Mouse (Mus musculus) adrenal gland, postnatal 14 days (tissue): Measurements from ENCODE around the gene Myom3. TPM values are rescaled to one million over a fixed set of nuclear protein-coding genes. Genes with fewer than 3 reads are reported as not detected.

Source experiments
- DNase-seq: peaks from one replicate; pipeline ENCODE4 v3.0.0; 2021; ENCODE audit warnings: mixed read lengths
- total RNA-seq: library from RNA; stranded (reverse); gene quantifications from 2 replicates; pipeline ENCODE4 v1.2.3, GENCODE M21; 2021

The Myom3 gene
- total RNA-seq, 1 experiment from 2014 or later, result 0.59 TPM

DNA sequence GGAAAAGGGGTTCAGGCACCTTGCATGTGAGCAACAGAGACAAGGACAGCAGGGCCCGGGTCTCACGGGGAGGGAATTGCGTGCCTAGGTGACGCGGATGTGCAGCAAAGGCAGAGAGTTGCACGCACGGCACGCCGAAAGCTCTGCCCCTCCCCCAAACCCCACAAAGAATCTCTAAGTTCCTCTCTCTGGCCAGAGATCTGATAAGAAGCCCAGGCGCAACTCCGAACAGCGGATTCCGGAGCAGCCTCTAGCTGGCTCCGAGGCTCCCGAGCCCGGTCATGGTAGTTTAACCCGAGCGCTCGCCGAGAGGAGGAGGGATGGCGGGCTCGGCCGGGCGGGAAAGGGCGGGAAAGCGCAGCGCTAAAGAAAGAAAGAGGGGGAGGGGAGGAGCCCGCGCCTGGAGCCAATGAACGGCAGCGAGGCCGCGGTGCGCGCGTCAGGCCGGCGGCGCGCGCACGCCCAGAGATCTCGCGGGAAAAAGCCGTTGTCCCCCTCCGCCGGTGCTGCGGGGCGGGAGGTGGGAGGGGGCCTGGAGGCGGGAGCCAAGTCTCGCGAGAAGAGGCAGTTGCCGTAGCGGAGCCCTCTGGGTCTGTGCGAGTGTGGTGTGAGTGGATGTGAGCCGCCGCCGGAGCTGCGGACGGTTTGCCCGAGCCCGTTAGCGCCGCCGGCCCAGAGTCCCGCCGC lies 96.2 kb downstream of the Myom3 start, which contains the start of gene Srsf10:
Gene Srsf10, plus strand, starts transcription at position 212 of the 687 bp plus-strand sequence.
- DNase-seq, result peak; percentile 98

DNA sequence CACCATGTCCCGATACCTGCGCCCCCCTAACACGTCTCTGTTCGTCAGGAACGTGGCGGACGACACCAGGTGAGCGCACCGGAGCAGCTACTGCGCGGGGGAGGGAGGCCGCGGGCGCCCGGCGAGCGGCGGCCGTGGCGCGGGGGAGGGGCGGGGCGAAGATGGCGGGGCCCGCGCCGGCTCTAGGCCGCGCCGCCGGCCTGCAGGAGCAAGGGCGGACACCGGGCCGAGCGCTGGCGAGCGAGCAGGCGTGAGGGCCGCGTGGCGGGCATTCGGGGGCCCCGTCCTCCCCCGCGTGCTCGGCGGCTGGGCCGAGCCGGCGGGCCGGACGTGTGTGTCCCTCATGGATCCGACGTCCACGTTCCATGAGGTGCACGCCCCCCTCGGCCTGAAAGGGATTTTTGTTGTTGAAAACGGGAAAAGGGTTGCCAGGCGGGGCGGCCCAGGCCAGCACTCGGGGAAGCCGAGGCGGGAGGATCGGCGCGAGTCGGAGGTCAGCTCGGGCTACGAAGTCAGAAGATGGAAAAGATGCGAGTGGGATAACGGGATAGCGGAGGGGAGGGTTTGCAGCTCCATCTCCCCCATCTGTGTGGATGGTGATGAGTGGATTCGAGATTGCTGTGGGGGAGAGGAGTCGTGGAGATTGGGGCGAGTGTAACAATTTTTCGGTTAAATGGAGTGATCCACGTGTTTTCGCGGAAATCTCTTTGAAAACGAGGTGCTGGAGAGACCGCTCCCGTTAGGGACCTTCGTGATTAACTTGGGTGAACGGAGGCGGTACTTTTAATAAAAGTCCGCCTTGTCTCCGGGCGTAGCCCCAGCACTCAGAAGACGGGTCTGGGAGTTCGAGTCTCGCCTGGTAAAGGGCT lies 96.9 kb downstream of the Myom3 start:
- peak; percentile 85 for DNase-seq

GRCm38 (mm10) chr4:135857597-135858186 lies 98.2 kb downstream of the Myom3 start:
- no peak for DNase-seq

Other genes starting within 250 kb of the Myom3 start
- gene Grhl3, start 186.1 kb upstream of the Myom3 start, total RNA-seq, result 0.23 and 0.37 TPM in 2 replicates
- gene Ifnlr1, start 73.4 kb upstream of the Myom3 start, total RNA-seq, result 0.30 and 0.60 TPM in 2 replicates
- 0.67 and 0.75 TPM in 2 replicates for gene Il22ra1, start 31.5 kb upstream of the Myom3 start, total RNA-seq
- gene Srsf10, start 96.0 kb downstream of the Myom3 start, total RNA-seq, result 119 and 125 TPM in 2 replicates
- gene Pnrc2, start 114.1 kb downstream of the Myom3 start, total RNA-seq, result 110 and 149 TPM in 2 replicates
- 1.9 and 4.7 TPM in 2 replicates for gene Cnr2, start 135.7 kb downstream of the Myom3 start, total RNA-seq
- gene Fuca1, start 161.0 kb downstream of the Myom3 start, total RNA-seq, result 90.1 and 94.3 TPM in 2 replicates
- gene Hmgcl, start 186.7 kb downstream of the Myom3 start, total RNA-seq, result 64.6 and 76.0 TPM in 2 replicates
- gene Gale, start 204.0 kb downstream of the Myom3 start, total RNA-seq, result 16.4 and 16.6 TPM in 2 replicates
- 57.2 and 63.9 TPM in 2 replicates for gene Lypla2, start 212.9 kb downstream of the Myom3 start, total RNA-seq
- gene Pithd1, start 227.5 kb downstream of the Myom3 start, total RNA-seq, result 27.1 and 33.8 TPM in 2 replicates